Mouse (Mus musculus) midbrain, embryonic 14.5 days (tissue): ENCODE results near the gene Car10. TPM values are rescaled to one million over a fixed set of nuclear protein-coding genes. Genes with fewer than 3 reads are reported as not detected.

ENCODE experiments used
- ATAC-seq: fragments of 200-750 bp; cut with Nextera tagmentation; 2 replicates; pipeline ENCODE4 v1.8.0; 2017; ENCODE audit warnings: moderate number of reproducible peaks, moderate library complexity; ENCODE audit not compliant: low FRiP score, low TSS enrichment
- DNase-seq: peaks from one replicate; pipeline ENCODE4 v3.0.0-alpha.2; 2015
- H3K27ac ChIP-seq: fragments of 300-500 bp; sonication (generic); replicated peaks from 2 replicates; pipeline ENCODE4 v1.5.1; 2014; ENCODE audit warnings: mild to moderate bottlenecking, low read depth, low read length, moderate library complexity
- H3K27me3 ChIP-seq: fragments of 300-500 bp; sonication (generic); 2 replicates; pipeline ENCODE4 v1.6.1; 2014; ENCODE audit warnings: low read length, control low read depth, mixed read lengths; ENCODE audit not compliant: control insufficient read depth, insufficient read depth
- H3K36me3 ChIP-seq: fragments of 300-500 bp; sonication (generic); 2 replicates; pipeline ENCODE4 v1.6.1; 2014; ENCODE audit warnings: low read length, control low read depth; ENCODE audit not compliant: control insufficient read depth, insufficient read depth
- H3K4me1 ChIP-seq: fragments of 300-500 bp; sonication (generic); 2 replicates; pipeline ENCODE4 v1.6.1; 2014; ENCODE audit warnings: mild to moderate bottlenecking, antibody characterized with exemption, low read length, control low read depth; ENCODE audit not compliant: control insufficient read depth, insufficient read depth
- H3K4me2 ChIP-seq: fragments of 300-500 bp; sonication (generic); 2 replicates; pipeline ENCODE4 v1.6.1; 2014; ENCODE audit warnings: mild to moderate bottlenecking, low read length, moderate library complexity
- H3K4me3 ChIP-seq: fragments of 300-500 bp; sonication (generic); replicated peaks from 2 replicates; pipeline ENCODE4 v1.5.1; 2014; ENCODE audit warnings: low read depth, low read length
- H3K9ac ChIP-seq: fragments of 300-500 bp; sonication (generic); replicated peaks from 2 replicates; pipeline ENCODE4 v1.6.1; 2014; ENCODE audit warnings: mild to moderate bottlenecking, low read length, moderate library complexity
- H3K9me3 ChIP-seq: fragments of 300-500 bp; sonication (generic); 2 replicates; pipeline ENCODE4 v1.6.1; 2016; ENCODE audit warnings: low read length, control low read depth, mixed read lengths; ENCODE audit not compliant: control insufficient read depth
- WGBS: fragments of 180-500 bp; shearing (Covaris S2); extraction: QIAGEN DNeasy Blood & Tissue Kit; methylation state at CpG from one replicate; pipeline ENCODE4 v1.1.7; 2014; 5-methylcytosine and 5-hydroxymethylcytosine counted together
- polyA plus RNA-seq: library from polyadenylated mRNA; unstranded; fragments of >200 nt; fragmentation: Nextera tagmentation; extraction: Ambion mirVana; gene quantifications from 2 replicates; pipeline ENCODE4 v1.2.1, GENCODE M21; 2014

Car10 gene
- polyA plus RNA-seq, 1 experiment from 2014 or later: 31.3 TPM

GRCm38 (mm10) chr11:93502864-93503263 lies 405.0 kb downstream of the Car10 start:
- ATAC-seq (no peak), DNase-seq (no peak)
- no peaks in the 10 kb centered on the region for H3K27me3 ChIP-seq
- WGBS: 86% methylated on average over 3 of the region's 3 CpGs
- H3K4me1 ChIP-seq: peaks cover 7% of the 10 kb centered on the region; the same call in 1 of the 2 replicates
- H3K36me3 ChIP-seq: no peaks in the 10 kb centered on the region
- no peak overlapping the region for H3K9ac ChIP-seq
- no peaks in the 10 kb centered on the region for H3K9me3 ChIP-seq
- no peak overlapping the region for H3K27ac ChIP-seq
- H3K4me3 ChIP-seq: no peak overlapping the region
- no peak overlapping the region for H3K4me2 ChIP-seq

GRCm38 (mm10) chr11:93503469-93503868 lies 405.6 kb downstream of the Car10 start:
- ATAC-seq: no peak
- DNase-seq: no peak
- Histone ChIP-seq H3K9me3 (no peaks in the 10 kb centered on the region), H3K36me3 (no peaks in the 10 kb centered on the region), H3K27me3 (no peaks in the 10 kb centered on the region), H3K4me1 (peaks cover 7% of the 10 kb centered on the region; the same call in 1 of the 2 replicates), H3K9ac (no peak overlapping the region), H3K27ac (no peak overlapping the region), H3K4me3 (no peak overlapping the region), H3K4me2 (no peak overlapping the region)
- WGBS: 27% methylated on average over 2 of the region's 2 CpGs

- peak; percentile 17 for DNase-seq
- H3K27ac ChIP-seq: no peak overlapping the region
- H3K4me1 ChIP-seq: no peaks in the 10 kb centered on the region
- 52% methylated on average over 11 of the region's 11 CpGs for whole genome bisulfite sequencing
- H3K27me3 ChIP-seq: no peaks in the 10 kb centered on the region
- H3K4me2 ChIP-seq: no peak overlapping the region
- H3K9ac ChIP-seq: no peak overlapping the region
- no peak overlapping the region for H3K4me3 ChIP-seq
- no peaks in the 10 kb centered on the region for H3K36me3 ChIP-seq
- H3K9me3 ChIP-seq: no peaks in the 10 kb centered on the region
- ATAC-seq: no peak
Observed at GRCm38 (mm10) chr11:93509527-93510235, 411.9 kb downstream of the Car10 start.

- no peak for DNase-seq
Observed at GRCm38 (mm10) chr11:93512843-93513242, 415.0 kb downstream of the Car10 start.

GRCm38 (mm10) chr11:93514396-93514795 lies 416.6 kb downstream of the Car10 start:
- H3K27me3 ChIP-seq: no peaks in the 10 kb centered on the region
- ATAC-seq (no peak), DNase-seq (peak; percentile 21)
- H3K4me3 ChIP-seq: no peak overlapping the region
- H3K4me2 ChIP-seq: no peak overlapping the region
- no peaks in the 10 kb centered on the region for H3K4me1 ChIP-seq
- WGBS: 29% methylated on average over 2 of the region's 2 CpGs
- no peak overlapping the region for H3K9ac ChIP-seq
- no peaks in the 10 kb centered on the region for H3K36me3 ChIP-seq
- no peak overlapping the region for H3K27ac ChIP-seq
- H3K9me3 ChIP-seq: no peaks in the 10 kb centered on the region

More at GRCm38 (mm10) chr11:93512843-93513242, 415.0 kb downstream of the Car10 start:
- no peaks in the 10 kb centered on the region for H3K9me3 ChIP-seq
- no peaks in the 10 kb centered on the region for H3K4me1 ChIP-seq
- 89% methylated on average over 2 of the region's 2 CpGs for WGBS
- H3K4me3 ChIP-seq: no peak overlapping the region
- ATAC-seq: no peak
- H3K36me3 ChIP-seq: no peaks in the 10 kb centered on the region
- H3K4me2 ChIP-seq: no peak overlapping the region
- H3K27ac ChIP-seq: no peak overlapping the region
- H3K9ac ChIP-seq: no peak overlapping the region
- H3K27me3 ChIP-seq: no peaks in the 10 kb centered on the region

- DNase-seq (no peak), ATAC-seq (no peak)
- Histone ChIP-seq H3K4me1 (no peaks in the 10 kb centered on the region), H3K4me3 (no peak overlapping the region), H3K9me3 (no peaks in the 10 kb centered on the region), H3K27me3 (no peaks in the 10 kb centered on the region), H3K4me2 (no peak overlapping the region), H3K27ac (no peak overlapping the region), H3K9ac (no peak overlapping the region), H3K36me3 (no peaks in the 10 kb centered on the region)
- 70% methylated on average over 6 of the region's 6 CpGs for WGBS
Observed at GRCm38 (mm10) chr11:93515566-93515965, 417.7 kb downstream of the Car10 start.

- Histone ChIP-seq H3K36me3 (no peaks in the 10 kb centered on the region), H3K27ac (no peak overlapping the region), H3K9me3 (no peaks in the 10 kb centered on the region), H3K4me2 (no peak overlapping the region), H3K9ac (no peak overlapping the region), H3K4me1 (no peaks in the 10 kb centered on the region), H3K4me3 (no peak overlapping the region), H3K27me3 (no peaks in the 10 kb centered on the region)
- no peak for ATAC-seq
- no peak for DNase-seq
- WGBS: 93% methylated on average over 9 of the region's 9 CpGs
Observed at GRCm38 (mm10) chr11:93516216-93516615, 418.4 kb downstream of the Car10 start.

GRCm38 (mm10) chr11:93516946-93517345 lies 419.1 kb downstream of the Car10 start:
- no peak overlapping the region for H3K9ac ChIP-seq
- DNase-seq: no peak
- H3K4me2 ChIP-seq: no peak overlapping the region
- H3K4me1 ChIP-seq: no peaks in the 10 kb centered on the region
- no peak for ATAC-seq
- no peak overlapping the region for H3K27ac ChIP-seq
- no peak overlapping the region for H3K4me3 ChIP-seq
- WGBS: 67% methylated on average over 2 of the region's 2 CpGs
- no peaks in the 10 kb centered on the region for H3K36me3 ChIP-seq
- H3K9me3 ChIP-seq: no peaks in the 10 kb centered on the region
- no peaks in the 10 kb centered on the region for H3K27me3 ChIP-seq

- no peaks in the 10 kb centered on the region for H3K27me3 ChIP-seq
- no peaks in the 10 kb centered on the region for H3K9me3 ChIP-seq
- ATAC-seq (no peak), DNase-seq (no peak)
- H3K4me1 ChIP-seq: no peaks in the 10 kb centered on the region
- H3K9ac ChIP-seq: no peak overlapping the region
- no peak overlapping the region for H3K4me2 ChIP-seq
- WGBS: 82% methylated on average over 3 of the region's 3 CpGs
- no peak overlapping the region for H3K4me3 ChIP-seq
- H3K27ac ChIP-seq: no peak overlapping the region
- H3K36me3 ChIP-seq: no peaks in the 10 kb centered on the region
Observed at GRCm38 (mm10) chr11:93522501-93522900, 424.7 kb downstream of the Car10 start.
